Mouse (Mus musculus) CD4-positive, CD25-positive, alpha-beta regulatory T cell, adult 4 months (primary cell): Measurements from ENCODE around the gene Ttc37. TPM values are rescaled to one million over a fixed set of nuclear protein-coding genes. Genes with fewer than 3 reads are reported as not detected.
A peak's percentile ranks its signal among the peaks of the same experiment; 100 is the strongest.

Source experiments
- ATAC-seq: one replicate; pipeline ENCODE4 v1.8.0; 2017
- polyA plus RNA-seq, 2 experiments: library from polyadenylated mRNA; unstranded; fragments of 100-300 nt; shearing (Covaris generic); gene quantifications; one replicate each; pipeline ENCODE4 v1.2.1; 2017

The Ttc37 gene
- polyA plus RNA-seq, result 10 to 100 TPM; 11.9 to 16.8 TPM

GRCm38 (mm10) chr13:76098493-76099303, at the start of gene Ttc37, which contains the start of gene Arsk:
Gene Ttc37 (plus strand): TSS chr13:76098734.
Gene Arsk (minus strand): TSS chr13:76098660.
- ATAC-seq, result peak; percentile 95

- ATAC-seq, result peak; percentile 27
These were observed 42.9 kb upstream of the Ttc37 start for GRCm38 (mm10) chr13:76055391-76056232.

DNA sequence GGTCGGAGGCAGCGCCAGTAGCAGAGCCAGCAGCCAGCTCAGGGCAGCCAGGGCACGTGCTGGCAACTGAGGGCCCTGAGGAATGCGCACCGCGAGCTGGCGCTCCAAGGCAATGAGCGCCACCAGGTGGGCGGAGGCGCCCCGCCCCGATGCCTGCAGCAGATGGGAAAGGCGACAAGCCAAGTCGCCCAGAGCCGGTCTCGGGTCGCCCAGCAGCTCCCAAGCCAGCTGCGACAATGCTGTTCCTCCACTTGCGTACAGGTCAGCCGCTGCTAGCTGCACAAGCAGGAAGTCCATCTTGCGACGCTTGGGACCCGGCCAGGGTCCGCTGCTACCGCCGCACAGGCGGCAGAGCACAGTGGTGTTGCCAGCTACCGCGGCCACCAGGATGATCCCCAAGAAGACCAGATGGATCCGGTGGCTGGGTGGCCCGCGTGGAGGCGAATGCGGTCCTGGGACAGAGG, 42.2 kb upstream of the Ttc37 start:
- ATAC-seq, result peak; percentile 80

- no peak for ATAC-seq
These were observed 41.7 kb upstream of the Ttc37 start, which contains the start of gene Gpr150 for GRCm38 (mm10) chr13:76056896-76057266. Gene Gpr150 (minus strand): TSS chr13:76056996.

DNA sequence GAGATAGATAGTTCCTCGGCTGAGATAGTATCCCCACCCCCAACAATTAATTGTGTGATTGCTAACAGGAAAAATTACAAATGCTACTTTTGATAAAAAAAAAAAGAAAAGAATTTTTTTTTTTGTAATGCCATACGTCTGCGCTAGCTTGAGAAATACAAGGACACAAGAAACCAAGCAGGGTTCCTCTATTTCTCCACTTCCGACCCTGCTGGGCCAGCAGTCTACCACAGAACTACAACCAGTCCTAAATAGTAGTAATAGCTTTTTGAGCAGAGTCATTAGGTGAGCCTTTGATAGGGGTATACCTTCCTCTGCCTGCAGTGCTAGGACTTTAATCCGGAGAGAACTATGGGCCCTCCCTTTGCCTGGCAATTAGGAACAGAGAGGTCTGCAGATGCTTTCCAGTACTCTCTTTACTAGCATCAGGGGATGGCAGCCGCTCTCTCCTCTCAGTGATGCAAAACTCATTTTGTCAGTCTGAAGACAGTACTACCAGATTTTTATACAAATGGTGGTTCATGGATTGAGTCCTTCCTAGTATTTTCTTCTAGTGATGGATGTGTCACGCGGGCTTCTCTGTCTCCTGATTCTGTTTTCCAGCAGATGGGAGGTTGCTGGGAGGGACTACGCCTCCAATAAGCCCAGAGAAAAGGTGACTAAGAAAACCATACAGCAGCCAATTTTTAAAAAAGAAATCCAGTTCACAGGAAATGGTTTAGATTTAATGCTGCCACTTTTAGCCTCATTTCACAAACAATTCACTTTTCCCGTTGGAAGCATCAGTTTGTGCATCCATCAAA, 41.1 kb upstream of the Ttc37 start:
- ATAC-seq, result no peak

- ATAC-seq, result no peak
These were observed 38.9 kb upstream of the Ttc37 start for GRCm38 (mm10) chr13:76059591-76059990.

DNA sequence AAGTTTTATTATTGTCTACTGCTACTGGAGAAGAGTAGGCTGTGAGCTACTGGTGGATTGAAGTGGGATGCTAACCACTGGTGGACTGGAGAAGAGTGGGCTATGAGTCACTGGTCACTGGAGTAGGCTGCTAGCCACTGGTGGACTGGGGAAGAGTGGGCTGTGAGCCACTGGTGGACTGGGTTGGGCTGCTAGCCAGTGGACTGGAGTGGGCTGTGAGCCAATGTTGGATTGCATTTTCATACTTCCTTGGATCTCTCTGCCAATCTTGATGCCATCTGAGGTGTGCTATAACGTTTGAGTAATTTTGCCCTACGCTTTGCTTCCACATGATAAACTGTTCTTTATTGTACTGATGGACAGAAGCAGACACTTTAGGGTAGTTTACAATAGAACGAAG, 36.4 kb upstream of the Ttc37 start:
- ATAC-seq, result no peak

- no peak for ATAC-seq
These were observed 36.0 kb upstream of the Ttc37 start for GRCm38 (mm10) chr13:76062569-76062968.

DNA sequence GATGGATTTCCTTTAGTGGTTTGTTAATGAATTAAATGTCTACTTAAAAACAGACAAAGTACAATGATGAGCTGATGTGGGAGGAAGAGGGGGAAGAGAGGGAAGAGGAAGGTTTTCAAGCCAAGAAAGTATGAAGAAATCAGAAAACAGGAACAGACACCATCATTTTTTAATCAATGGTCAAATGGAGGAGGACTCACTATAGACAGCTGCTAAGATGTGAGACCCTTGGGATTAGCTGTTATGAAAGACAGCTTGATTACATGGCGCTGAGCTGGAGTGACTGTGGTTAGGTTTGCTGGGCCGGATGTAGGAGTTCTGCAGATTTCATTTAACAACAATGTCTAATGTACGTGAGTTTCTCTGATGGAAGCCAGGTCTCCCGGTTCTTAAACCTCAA, 35.0 kb upstream of the Ttc37 start:
- no peak for ATAC-seq

- ATAC-seq, result no peak
These were observed 34.1 kb upstream of the Ttc37 start for GRCm38 (mm10) chr13:76064363-76064945.

GRCm38 (mm10) chr13:76074323-76074722, 24.2 kb upstream of the Ttc37 start:
- ATAC-seq, result no peak

DNA sequence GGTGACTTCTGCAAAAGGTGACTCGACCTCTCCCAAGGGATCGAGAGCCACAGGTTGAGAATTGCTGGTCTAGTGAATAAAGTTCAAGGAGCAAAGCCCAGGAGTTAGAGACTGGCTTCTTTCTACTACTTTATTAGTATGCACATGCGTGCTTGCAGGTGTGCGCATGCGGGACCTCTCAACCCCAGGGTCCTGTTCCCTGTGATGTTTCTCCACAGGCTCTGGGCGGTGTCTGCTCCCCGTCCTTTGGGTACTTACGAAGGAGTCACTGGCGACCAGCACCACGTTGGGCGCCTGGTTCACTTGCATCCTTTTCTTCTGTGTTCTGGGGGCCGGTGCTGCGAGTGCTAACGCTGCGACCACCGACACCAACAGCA, 430 bp upstream of the Ttc37 start:
- peak; percentile 35 for ATAC-seq

GRCm38 (mm10) chr13:76101989-76102388, 3.5 kb downstream of the Ttc37 start:
- ATAC-seq, result no peak

DNA sequence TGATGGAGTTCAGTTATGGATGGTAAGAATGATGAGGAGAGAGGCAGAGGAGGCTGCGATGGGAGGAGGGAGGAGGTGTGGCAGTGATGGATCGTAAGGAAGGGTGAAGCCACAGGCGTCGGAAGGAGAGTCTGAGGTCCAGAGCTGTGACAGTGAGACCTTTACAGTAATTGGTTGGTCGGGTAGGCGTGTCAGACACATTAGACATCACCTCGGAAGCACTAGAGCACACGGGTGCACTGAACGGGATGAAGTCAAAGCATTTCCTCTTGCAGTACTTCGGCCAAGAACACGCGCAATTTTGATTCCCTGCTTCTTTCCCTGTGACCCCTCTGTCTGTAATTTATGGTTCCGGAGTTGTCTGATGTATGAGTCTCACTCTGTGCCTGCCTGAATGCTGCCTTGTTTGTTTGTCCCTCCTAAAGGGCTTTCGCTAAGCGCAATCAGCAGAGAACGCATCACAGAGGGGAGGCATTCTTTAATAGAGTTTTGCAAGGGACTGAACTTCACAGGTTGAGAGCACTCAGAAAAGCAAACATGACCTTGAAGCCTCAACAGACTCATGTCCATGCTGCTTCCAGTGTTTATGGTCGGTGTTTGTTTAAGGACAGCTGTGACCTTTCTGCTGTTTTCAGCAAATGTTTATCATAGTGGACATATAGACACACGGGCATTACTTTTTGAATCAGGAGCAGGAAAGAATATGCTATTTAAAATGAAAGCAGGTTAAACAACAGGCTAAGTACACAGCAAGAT, 10.7 kb downstream of the Ttc37 start:
- ATAC-seq, result no peak

GRCm38 (mm10) chr13:76128799-76129198, 30.3 kb downstream of the Ttc37 start:
- ATAC-seq, result peak; percentile 43

GRCm38 (mm10) chr13:76132415-76132814, 33.9 kb downstream of the Ttc37 start:
- peak; percentile 76 for ATAC-seq

DNA sequence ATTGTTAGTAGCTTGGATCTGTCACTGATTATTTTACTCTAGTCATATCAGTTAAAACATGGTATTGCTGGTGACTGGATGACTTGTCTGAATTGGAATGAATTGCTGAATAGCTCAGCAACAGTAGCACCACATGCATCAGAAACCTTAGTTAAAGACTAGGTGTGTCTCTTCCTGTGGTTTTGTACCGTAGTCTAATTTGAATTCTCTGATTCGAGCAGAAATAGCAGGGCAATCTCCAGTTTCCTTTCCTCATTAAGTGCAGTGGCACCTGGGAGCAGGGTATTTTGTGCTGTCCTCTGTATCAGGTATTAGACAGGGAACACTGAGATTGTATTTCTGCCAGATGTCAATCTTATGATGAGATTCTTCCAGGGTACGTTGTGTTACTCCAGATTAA, 40.3 kb downstream of the Ttc37 start:
- peak; percentile 76 for ATAC-seq

DNA sequence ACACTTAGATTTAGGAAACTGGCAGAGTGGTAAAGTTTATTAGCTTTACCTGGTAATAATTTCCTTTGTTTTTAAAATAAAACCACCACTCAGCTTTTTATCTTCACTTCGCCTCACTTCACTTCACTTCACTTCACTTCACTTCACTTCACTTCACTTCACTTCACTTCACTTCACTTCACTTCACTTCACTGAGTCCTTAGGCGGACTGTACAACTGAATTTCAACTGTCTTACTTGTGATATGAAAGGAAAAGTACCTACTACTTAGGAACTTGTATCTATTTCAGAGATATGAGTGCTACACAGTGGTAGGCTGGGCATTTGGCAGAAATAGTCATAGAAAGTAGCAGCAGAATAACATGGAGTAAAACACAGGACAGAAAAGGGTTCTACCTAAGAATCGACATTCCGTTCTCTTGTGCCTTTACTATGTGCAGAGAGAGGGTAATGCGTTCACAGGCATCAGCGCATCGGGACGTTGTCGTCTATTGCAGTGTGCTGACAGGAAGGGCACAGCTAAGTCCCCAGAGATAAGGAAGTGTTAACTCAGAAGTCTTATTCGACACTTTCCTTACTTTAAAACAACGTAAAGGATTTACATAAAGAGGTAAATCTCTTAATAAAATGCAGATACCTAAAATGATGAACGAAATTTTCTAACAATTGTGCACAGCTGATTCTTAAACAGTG, 42.7 kb downstream of the Ttc37 start:
- no peak for ATAC-seq

DNA sequence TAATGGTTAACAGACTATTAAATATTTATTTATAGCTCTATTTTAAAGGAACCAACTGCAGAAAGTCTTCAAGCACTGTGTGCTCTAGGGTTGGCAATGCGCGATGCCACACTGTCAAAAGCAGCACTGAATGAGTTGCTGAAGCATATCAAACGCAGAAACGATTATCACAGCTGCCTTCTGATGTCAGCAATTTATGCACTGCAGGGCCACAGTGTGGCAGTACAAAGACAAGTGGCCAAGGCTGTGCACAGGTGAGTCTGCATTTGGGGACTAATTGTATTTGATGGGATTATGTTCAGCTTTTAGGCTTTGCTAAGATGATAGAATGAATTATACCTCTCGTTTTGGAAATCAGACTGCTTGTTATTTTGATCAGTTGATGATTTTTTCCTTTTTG, 51.9 kb downstream of the Ttc37 start:
- no peak for ATAC-seq

DNA sequence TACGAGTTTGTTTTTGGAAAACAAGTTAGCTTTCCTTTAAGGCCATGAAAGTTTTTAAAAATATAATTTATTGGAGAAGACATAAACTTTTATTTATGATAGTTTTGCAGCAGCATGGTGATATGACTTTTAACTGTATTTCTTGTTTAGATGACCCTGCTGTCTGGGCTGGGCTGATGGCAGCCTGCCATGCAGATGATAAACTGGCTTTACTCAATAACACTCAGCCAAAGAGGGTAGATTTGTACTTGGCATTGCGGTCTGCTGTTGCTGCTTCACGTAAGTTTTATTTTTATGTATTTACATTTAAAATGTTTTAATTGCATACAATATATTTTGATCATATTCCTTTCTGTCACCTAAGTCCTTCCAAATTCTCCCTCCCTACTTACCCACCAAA, 58.6 kb downstream of the Ttc37 start:
- no peak for ATAC-seq

GRCm38 (mm10) chr13:76157508-76157907, 59.0 kb downstream of the Ttc37 start:
- no peak for ATAC-seq
